Mouse (Mus musculus) small intestine, adult 2 months (tissue): ENCODE data around the gene Pik3r5. TPM values are rescaled to one million over a fixed set of nuclear protein-coding genes. Genes with fewer than 3 reads are reported as not detected.

Experiments used
- H3K27ac ChIP-seq: fragments of 200-500 bp; 2 replicates; pipeline ENCODE4 v1.5.1; 2012; ENCODE audit warnings: low read depth, low read length, control low read depth, inconsistent platforms; ENCODE audit not compliant: insufficient read depth
- H3K27me3 ChIP-seq: fragments of 200-500 bp; 2 replicates; pipeline ENCODE4 v1.6.1; 2012; ENCODE audit warnings: mild to moderate bottlenecking, moderate library complexity, low read length, inconsistent platforms; ENCODE audit not compliant: control insufficient read depth, insufficient read depth
- H3K36me3 ChIP-seq: fragments of 200-500 bp; 2 replicates; pipeline ENCODE4 v1.6.1; 2012; ENCODE audit warnings: mild to moderate bottlenecking, low read length, control low read depth, inconsistent platforms; ENCODE audit not compliant: control insufficient read depth, insufficient read depth
- H3K4me1 ChIP-seq: fragments of 200-500 bp; 2 replicates; pipeline ENCODE4 v1.6.1; 2012; ENCODE audit warnings: low read length, inconsistent platforms, mixed read lengths; ENCODE audit not compliant: control insufficient read depth, insufficient read depth, insufficient read length
- H3K4me3 ChIP-seq: fragments of 200-500 bp; 2 replicates; pipeline ENCODE4 v1.5.1; 2012; ENCODE audit warnings: low read depth, mild to moderate bottlenecking, control low read depth, inconsistent platforms, low read length, moderate library complexity
- CTCF ChIP-seq: fragments of 200-500 bp; IDR thresholded peaks from 2 replicates; pipeline ENCODE4 v1.5.1; 2012; ENCODE audit warnings: low read depth, mild to moderate bottlenecking, control low read depth, inconsistent platforms, low read length, moderate library complexity, mixed read lengths; ENCODE audit not compliant: insufficient replicate concordance, insufficient read length; ENCODE audit errors: extremely low read depth
- POLR2A ChIP-seq: fragments of 200-500 bp; IDR thresholded peaks from 2 replicates; pipeline ENCODE4 v1.6.1; 2012; ENCODE audit warnings: low read depth, mild to moderate bottlenecking, control low read depth, inconsistent platforms, low read length, moderate library complexity
- WGBS: fragments of 180-500 bp; shearing (Covaris S2); methylation state at CpG from one replicate; pipeline ENCODE4 v1.1.7; 2018; 5-methylcytosine and 5-hydroxymethylcytosine counted together
- polyA plus RNA-seq: library from polyadenylated mRNA; depleted of rRNA; stranded (reverse); fragments of >200 nt; gene quantifications from 2 replicates; pipeline ENCODE4 v1.2.3, GENCODE M21; 2012

Gene Pik3r5
- polyA plus RNA-seq, 1 experiment = 8.9 TPM

DNA sequence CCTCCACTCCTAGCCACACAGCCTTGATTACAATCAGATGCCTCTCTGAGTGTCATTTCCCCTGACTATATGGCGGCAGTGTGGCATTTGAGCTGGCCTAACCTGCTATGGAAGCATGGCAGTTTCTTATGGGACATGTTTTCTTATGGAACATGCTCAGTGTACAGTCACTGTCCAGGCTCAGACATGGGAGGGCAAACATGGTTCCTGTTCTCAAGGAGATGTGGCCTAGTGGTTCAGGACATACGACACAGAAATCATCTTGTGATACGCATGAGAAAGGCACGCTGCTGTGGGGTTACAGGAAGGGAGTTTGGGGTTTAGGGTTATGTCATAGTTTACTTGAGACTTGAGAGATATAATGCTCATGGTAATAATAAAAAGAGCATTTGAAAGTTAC is 3.7 kb downstream of the Pik3r5 start:
- no peaks in the 10 kb centered on the region for H3K4me1 ChIP-seq
- no peak for TF ChIP-seq POLR2A
- TF ChIP-seq CTCF = no peak
- WGBS = 81% methylated on average over 4 of the region's 4 CpGs
- H3K27ac ChIP-seq = no peak overlapping the region
- 0 out of 2 replicates have a peak, but pooled peaks cover 6% of the 10 kb centered on the region for H3K27me3 ChIP-seq
- H3K4me3 ChIP-seq = no peak overlapping the region
- H3K36me3 ChIP-seq = no peaks in the 10 kb centered on the region

DNA sequence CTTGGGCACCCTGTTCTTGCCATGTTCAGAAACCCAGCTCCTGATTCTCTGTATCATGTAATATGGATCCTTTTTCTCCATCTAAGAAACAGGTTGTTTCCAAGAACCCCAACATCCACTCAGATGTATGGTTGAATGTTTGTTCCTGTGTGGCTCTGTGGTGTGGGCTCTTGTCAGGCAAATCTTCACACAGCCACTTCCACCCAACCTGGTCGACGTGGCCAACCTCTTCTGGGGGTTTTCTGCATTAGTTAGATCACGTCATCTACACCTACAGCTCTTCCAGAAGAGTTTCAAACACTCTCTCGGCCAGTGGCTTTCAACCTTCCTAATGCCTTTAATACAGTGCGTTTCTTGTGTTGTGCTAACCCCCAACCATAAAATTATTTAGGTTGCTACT is 4.5 kb downstream of the Pik3r5 start:
- 72% methylated on average over 5 of the region's 5 CpGs for WGBS
- no peaks in the 10 kb centered on the region for H3K4me1 ChIP-seq
- H3K27ac ChIP-seq = no peak overlapping the region
- TF ChIP-seq CTCF = no peak
- TF ChIP-seq POLR2A = no peak
- no peak overlapping the region for H3K4me3 ChIP-seq
- no peaks in the 10 kb centered on the region for H3K36me3 ChIP-seq
- 0 out of 2 replicates have a peak, but pooled peaks cover 3% of the 10 kb centered on the region for H3K27me3 ChIP-seq

DNA sequence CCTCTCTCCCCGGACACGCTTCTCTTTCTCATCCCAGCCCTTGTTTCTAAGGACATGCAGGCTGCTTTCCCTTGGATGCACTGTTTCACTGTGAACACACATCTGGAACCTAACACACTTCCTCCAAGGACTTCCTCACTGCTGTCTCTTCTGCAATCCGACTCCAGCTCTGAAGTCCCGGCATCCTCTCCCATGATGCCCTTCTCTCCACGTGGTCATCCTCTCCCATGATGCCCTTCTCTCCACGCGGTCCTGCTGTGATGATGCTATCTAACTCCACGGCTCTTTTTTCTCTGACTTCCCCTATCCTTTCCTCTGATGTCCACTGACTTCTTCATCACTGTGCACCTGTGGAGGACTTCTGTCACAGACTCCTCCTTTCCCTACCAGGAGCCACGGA is 8.2 kb downstream of the Pik3r5 start:
- 70% methylated on average over 9 of the region's 9 CpGs for WGBS
- no peaks in the 10 kb centered on the region for H3K27me3 ChIP-seq
- no peaks in the 10 kb centered on the region for H3K36me3 ChIP-seq
- H3K4me1 ChIP-seq = no peaks in the 10 kb centered on the region
- no peak overlapping the region for H3K27ac ChIP-seq
- no peak for TF ChIP-seq POLR2A
- no peak overlapping the region for H3K4me3 ChIP-seq

DNA sequence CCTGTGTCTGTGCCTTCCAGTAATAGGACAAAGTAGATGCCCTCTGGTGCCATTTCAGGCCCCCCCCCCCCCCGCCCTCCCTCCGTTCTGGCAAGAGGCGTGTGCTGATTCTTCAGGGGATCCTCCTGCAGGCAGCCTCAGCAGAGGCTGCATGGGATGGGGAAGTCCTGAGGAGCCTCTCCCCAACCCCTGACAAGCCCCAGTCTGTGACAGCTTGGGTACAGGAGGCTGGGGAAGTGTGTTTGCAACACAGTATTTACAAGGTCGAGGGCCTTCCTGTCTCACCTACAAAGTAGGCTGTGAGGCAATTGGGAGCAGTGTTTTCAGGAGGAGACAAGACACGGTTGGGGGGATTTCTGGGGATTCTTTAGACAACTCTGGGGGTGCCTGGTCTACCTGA is 9.0 kb downstream of the Pik3r5 start:
- Histone ChIP-seq H3K4me1 (no peaks in the 10 kb centered on the region), H3K27me3 (no peaks in the 10 kb centered on the region), H3K4me3 (no peak overlapping the region), H3K36me3 (no peaks in the 10 kb centered on the region), H3K27ac (no peak overlapping the region)
- 50% methylated on average over 5 of the region's 5 CpGs for WGBS
- no peak for TF ChIP-seq POLR2A
- no peak for TF ChIP-seq CTCF

DNA sequence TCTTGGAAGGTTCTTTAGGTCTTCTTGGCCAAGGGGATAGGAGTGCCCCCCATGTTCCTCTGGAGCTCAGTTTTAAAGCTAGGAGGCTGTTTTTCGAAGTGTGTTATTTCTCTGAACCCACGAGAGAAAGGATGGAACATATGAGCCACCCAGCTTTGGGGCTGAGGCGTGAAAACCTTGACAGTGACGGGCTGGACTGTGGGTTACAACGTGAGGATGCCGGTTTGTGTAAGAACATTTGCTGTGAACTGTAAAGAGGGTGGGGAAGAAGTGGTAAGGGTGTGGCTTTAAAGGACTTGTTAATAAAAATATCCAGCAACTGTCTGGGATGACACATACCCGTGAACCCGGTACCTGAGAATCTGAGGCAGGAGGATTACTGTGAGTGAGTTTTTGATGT is 10.4 kb downstream of the Pik3r5 start:
- Histone ChIP-seq H3K4me3 (no peak overlapping the region), H3K36me3 (no peaks in the 10 kb centered on the region), H3K27me3 (no peaks in the 10 kb centered on the region), H3K27ac (no peak overlapping the region), H3K4me1 (no peaks in the 10 kb centered on the region; the same call in 1 of the 2 replicates)
- 68% methylated on average over 8 of the region's 8 CpGs for WGBS
- TF ChIP-seq POLR2A (no peak), CTCF (no peak)

DNA sequence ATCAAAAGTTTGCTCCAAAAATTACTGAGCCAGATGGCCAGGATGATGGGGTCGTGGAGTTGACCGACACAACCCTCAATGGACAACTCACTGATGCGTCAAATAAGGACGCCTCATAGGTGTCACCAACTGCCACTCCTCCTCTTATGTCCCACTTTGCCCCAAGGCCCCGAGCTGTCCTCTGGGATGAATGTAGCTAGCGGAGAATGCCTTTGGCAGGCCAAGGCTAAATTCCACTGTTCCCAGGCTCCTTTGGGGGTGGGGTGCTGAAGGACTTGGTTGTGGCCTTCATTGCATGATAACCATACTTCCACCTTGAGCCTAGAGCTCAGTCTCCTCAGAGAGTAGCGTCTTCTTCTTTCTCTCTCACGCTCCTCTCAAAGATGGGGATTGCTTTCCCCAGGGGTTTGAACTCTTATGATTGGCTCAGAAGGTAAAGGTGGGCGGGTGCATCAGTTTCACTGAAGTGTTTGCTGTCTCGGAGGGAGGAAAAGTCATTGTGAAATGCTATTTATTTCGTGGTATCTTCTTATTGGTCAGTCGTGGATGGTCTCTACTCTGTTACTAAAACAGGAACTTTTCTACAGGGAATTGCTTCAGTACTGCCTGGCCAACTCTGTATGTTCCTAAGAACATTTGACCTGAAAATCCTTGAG is 11.2 kb downstream of the Pik3r5 start:
- WGBS = 63% methylated on average over 12 of the region's 12 CpGs
- no peak overlapping the region for H3K27ac ChIP-seq
- no peaks in the 10 kb centered on the region; the same call in 1 of the 2 replicates for H3K4me1 ChIP-seq
- H3K36me3 ChIP-seq = no peaks in the 10 kb centered on the region
- H3K4me3 ChIP-seq = no peak overlapping the region
- H3K27me3 ChIP-seq = no peaks in the 10 kb centered on the region
- TF ChIP-seq CTCF (no peak), POLR2A (no peak)

DNA sequence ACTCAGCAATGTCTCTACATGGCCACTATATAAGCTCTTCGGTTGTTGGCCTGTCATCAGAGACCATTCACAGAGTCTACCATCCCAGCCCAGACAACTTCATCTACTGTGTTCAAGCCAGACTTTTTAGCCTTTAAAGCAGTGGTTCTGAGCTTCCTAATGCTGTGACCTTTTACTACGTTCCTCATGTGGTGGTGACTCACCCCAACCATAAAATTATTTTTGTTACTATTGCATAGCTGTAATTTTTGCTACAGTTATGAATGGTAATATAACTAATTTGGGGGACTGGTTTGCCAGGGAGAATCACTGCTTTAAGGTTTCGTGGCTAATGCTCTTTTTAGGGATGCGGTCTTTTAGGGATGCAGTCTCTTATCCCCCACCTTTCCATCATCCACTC is 14.0 kb downstream of the Pik3r5 start:
- no peak for TF ChIP-seq POLR2A
- TF ChIP-seq CTCF = no peak
- Histone ChIP-seq H3K4me3 (no peak overlapping the region), H3K4me1 (no peaks in the 10 kb centered on the region; the same call in 1 of the 2 replicates), H3K27me3 (no peaks in the 10 kb centered on the region), H3K27ac (no peak overlapping the region), H3K36me3 (no peaks in the 10 kb centered on the region)
- WGBS = 68% methylated on average over 4 of the region's 4 CpGs
